ENCODE assay signal across 8 mouse cellular contexts in the genomic region with DNA sequence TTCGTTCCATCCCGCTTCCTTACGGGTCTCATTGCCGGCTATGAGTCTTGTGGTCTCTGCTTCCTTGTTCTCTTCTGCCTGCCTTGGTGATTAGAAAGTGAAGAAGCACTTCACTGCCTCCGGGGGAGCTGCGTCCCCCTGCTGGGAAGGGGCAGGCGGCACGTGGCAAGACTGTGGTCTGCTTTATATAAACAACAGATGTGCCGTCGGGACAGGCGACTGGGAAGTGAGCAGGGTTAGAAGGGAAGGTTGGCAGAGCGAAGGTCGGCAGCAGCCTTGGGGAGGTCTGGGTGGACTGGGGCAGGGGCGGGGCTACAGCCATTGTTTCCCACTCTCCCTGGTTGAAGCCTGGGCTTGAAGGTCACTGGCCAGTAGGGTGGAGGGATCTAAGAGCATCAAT. TPM values are rescaled to one million over a fixed set of nuclear protein-coding genes. Genes with fewer than 3 reads are reported as not detected.
DNase-seq lines count a peak whose midpoint lies in the region; ATAC-seq and TF ChIP-seq lines count a peak whose summit lies in the region.

No protein-coding gene starts in this region.

- no peak overlapping the region for H3K27ac ChIP-seq in heart, postnatal 0 days (ENCODE audit: low read depth)
- peak overlapping the region; percentile 83 for H3K27ac ChIP-seq in limb, embryonic 10.5 days

- 0 out of 2 replicates have a peak, but pooled peaks cover 5% of the 10 kb centered on the region for H3K36me3 ChIP-seq in heart, postnatal 0 days (replicated peaks; ENCODE audit: control insufficient read depth, insufficient read depth, low read length)
- peaks cover 14% of the 10 kb centered on the region for H3K36me3 ChIP-seq in limb, embryonic 10.5 days

- peak overlapping the region; percentile 31 for H3K4me3 ChIP-seq in heart, postnatal 0 days (ENCODE audit: low read depth, low read length)
- peak overlapping the region; percentile 72 for H3K4me3 ChIP-seq in limb, embryonic 10.5 days

- no peaks in the 10 kb centered on the region for H3K9me3 ChIP-seq in heart, postnatal 0 days (replicated peaks; ENCODE audit: control insufficient read depth, low read length)
- no peaks in the 10 kb centered on the region for H3K9me3 ChIP-seq in limb, embryonic 10.5 days (replicated peaks)

- TF ChIP-seq EP300 in heart, postnatal 0 days (IDR thresholded peaks at IDR 0.05; ENCODE audit: low read depth): no peak

- H3K9ac ChIP-seq in heart, postnatal 0 days (replicated peaks; ENCODE audit: low read depth, low read length): no peak overlapping the region

- no peak for ATAC-seq in CD4-positive, CD25-positive, alpha-beta regulatory T cell, adult 4 months
- ATAC-seq in heart, postnatal 0 days (ENCODE audit: insufficient read depth, low read depth): peak; percentile 33
- peak; percentile 28; the same call in 1 of the 2 replicates for ATAC-seq in monocyte, adult 5-6 weeks (replicated peaks; ENCODE audit: insufficient number of reproducible peaks, low FRiP score, low TSS enrichment, poor library complexity, severe bottlenecking)

- H3K4me2 ChIP-seq in heart, postnatal 0 days (ENCODE audit: low read depth, low read length): peak overlapping the region; percentile 54

- H3K27me3 ChIP-seq in heart, postnatal 0 days (ENCODE audit: control insufficient read depth, insufficient read depth, low read length): peaks cover 39% of the 10 kb centered on the region
- H3K27me3 ChIP-seq in limb, embryonic 10.5 days (ENCODE audit: low read depth, poor library complexity, severe bottlenecking): peaks cover 92% of the 10 kb centered on the region

- TF ChIP-seq CTCF in heart, postnatal 0 days (IDR thresholded peaks at IDR 0.05; ENCODE audit: low read depth): no peak

- peaks cover 17% of the 10 kb centered on the region for H3K4me1 ChIP-seq in heart, postnatal 0 days (ENCODE audit: control insufficient read depth, insufficient read depth)
- peaks cover 47% of the 10 kb centered on the region for H3K4me1 ChIP-seq in limb, embryonic 10.5 days

- peak; percentile 39 for DNase-seq in CD4-positive, CD25-positive, alpha-beta regulatory T cell, adult 2 months (ENCODE audit: low read depth, low spot score)
- DNase-seq in right cerebral cortex, adult 2 months (ENCODE audit: low spot score in 2 of 2): peak; percentile 38 to 39
- DNase-seq in right cerebral cortex, adult 18-20 months: no peak
- DNase-seq in heart, postnatal 0 days (ENCODE audit: low spot score): peak; percentile 31
- DNase-seq in limb, embryonic 10.5 days (ENCODE audit: low spot score): peak; percentile 83
- no peak for DNase-seq in spleen, postnatal 14 days (ENCODE audit: low spot score in 2 of 2)

- 2% methylated on average over 14 of the region's 14 CpGs for WGBS in heart, postnatal 0 days
- WGBS in limb, embryonic 10.5 days: 0% methylated on average over 14 of the region's 14 CpGs

RNA-seq across cellular contexts. Expression of a gene that starts 1.6 kb away (rescaled TPM):
- polyA plus RNA-seq in CD4-positive, CD25-positive, alpha-beta regulatory T cell, adult 4 months (2017; shearing (Covaris generic)): under 1 TPM in 1 of 2 experiments, not detected in 1; 0.12 TPM
- total RNA-seq in heart, postnatal 0 days (2014; rRNA removed; ENCODE audit: low replicate concordance): 0.08 and 0.11 TPM in 2 replicates
- 0.11 and 0.14 TPM in 2 replicates for polyA plus RNA-seq in heart, postnatal 0 days (2015; fragmentation: Nextera tagmentation; extraction: Ambion mirVana)
- 0.20 and 0.99 TPM in 2 replicates for polyA plus RNA-seq in limb, embryonic 10.5 days (2016; fragmentation: Nextera tagmentation; extraction: Ambion mirVana)
- 0.57 to 0.85 TPM in 2 of 3 replicates, not detected in the other for total RNA-seq in monocyte, adult 5-6 weeks (2017)

RNA-seq across cellular contexts. Expression of a gene that starts 1.6 kb away (rescaled TPM):
- polyA plus RNA-seq in CD4-positive, CD25-positive, alpha-beta regulatory T cell, adult 4 months (2017; shearing (Covaris generic)): under 1 TPM in 1 of 2 experiments, not detected in 1; 0.54 TPM
- total RNA-seq in heart, postnatal 0 days (2014; rRNA removed; ENCODE audit: low replicate concordance): 1.4 TPM in 1 of 2 replicates, not detected in the other
- 0.07 and 0.18 TPM in 2 replicates for polyA plus RNA-seq in heart, postnatal 0 days (2015; fragmentation: Nextera tagmentation; extraction: Ambion mirVana)
- polyA plus RNA-seq in limb, embryonic 10.5 days (2016; fragmentation: Nextera tagmentation; extraction: Ambion mirVana): 2.0 and 3.5 TPM in 2 replicates
- total RNA-seq in monocyte, adult 5-6 weeks (2017): not detected in 3 replicates

RNA-seq across cellular contexts. Expression of a gene that starts 35.7 kb away (rescaled TPM):
- polyA plus RNA-seq in CD4-positive, CD25-positive, alpha-beta regulatory T cell, adult 4 months (2017; shearing (Covaris generic)): 100 to 1,000 TPM; 164 to 189 TPM
- total RNA-seq in heart, postnatal 0 days (2014; rRNA removed; ENCODE audit: low replicate concordance): 62.4 and 97.0 TPM in 2 replicates
- polyA plus RNA-seq in heart, postnatal 0 days (2015; fragmentation: Nextera tagmentation; extraction: Ambion mirVana): 78.1 and 80.9 TPM in 2 replicates
- polyA plus RNA-seq in limb, embryonic 10.5 days (2016; fragmentation: Nextera tagmentation; extraction: Ambion mirVana): 134 and 163 TPM in 2 replicates
- total RNA-seq in monocyte, adult 5-6 weeks (2017): 97.8 to 145 TPM (median 119 TPM) in 3 replicates

RNA-seq across cellular contexts. Expression of a gene that starts 52.7 kb away (rescaled TPM):
- 100 to 1,000 TPM in 1 of 2 experiments, 10 to 100 TPM in 1; 92.3 to 122 TPM for polyA plus RNA-seq in CD4-positive, CD25-positive, alpha-beta regulatory T cell, adult 4 months (2017; shearing (Covaris generic))
- 163 and 216 TPM in 2 replicates for total RNA-seq in heart, postnatal 0 days (2014; rRNA removed; ENCODE audit: low replicate concordance)
- polyA plus RNA-seq in heart, postnatal 0 days (2015; fragmentation: Nextera tagmentation; extraction: Ambion mirVana): 146 and 150 TPM in 2 replicates
- 311 and 314 TPM in 2 replicates for polyA plus RNA-seq in limb, embryonic 10.5 days (2016; fragmentation: Nextera tagmentation; extraction: Ambion mirVana)
- 51.8 to 63.8 TPM (median 53.8 TPM) in 3 replicates for total RNA-seq in monocyte, adult 5-6 weeks (2017)

Comparison
In these comparisons a context has a peak if more than half of its experiments do, and no peak if none do; other contexts are left out.
1. DNase-seq: peak in CD4-positive, CD25-positive, alpha-beta regulatory T cell, adult 2 months (single experiment), right cerebral cortex, adult 2 months (2 of 2), heart, postnatal 0 days (single experiment) and limb, embryonic 10.5 days (single experiment); none in right cerebral cortex, adult 18-20 months (single experiment) and spleen, postnatal 14 days (0 of 2).